Mouse (Mus musculus): Measurements from ENCODE around the gene Trpv2.

- TF ChIP-seq CTCF (IDR thresholded peaks at IDR 0.05; ENCODE audit: extremely low read depth, insufficient read length, insufficient replicate concordance, low read depth, low read length) (no peak), POLR2A (IDR thresholded peaks at IDR 0.05; ENCODE audit: low read depth, low read length) (no peak)
These were observed 34.1 kb upstream of the Trpv2 start for GRCm38 (mm10) chr11:62540167-62540566.

Measured in small intestine, adult 2 months (tissue).